Mouse (Mus musculus) testis, postnatal 10 days (tissue): ENCODE results near the gene Mcl1.
"Not testable (repeated sequence)": the region's sequence is repeated elsewhere in the genome, so short reads cannot be mapped to it uniquely, and the experiment has no call there.

Experiments used
- DNase-seq: peaks from one replicate; pipeline ENCODE4 v3.0.0; 2021; ENCODE audit warnings: low spot score

The Mcl1 gene

DNA sequence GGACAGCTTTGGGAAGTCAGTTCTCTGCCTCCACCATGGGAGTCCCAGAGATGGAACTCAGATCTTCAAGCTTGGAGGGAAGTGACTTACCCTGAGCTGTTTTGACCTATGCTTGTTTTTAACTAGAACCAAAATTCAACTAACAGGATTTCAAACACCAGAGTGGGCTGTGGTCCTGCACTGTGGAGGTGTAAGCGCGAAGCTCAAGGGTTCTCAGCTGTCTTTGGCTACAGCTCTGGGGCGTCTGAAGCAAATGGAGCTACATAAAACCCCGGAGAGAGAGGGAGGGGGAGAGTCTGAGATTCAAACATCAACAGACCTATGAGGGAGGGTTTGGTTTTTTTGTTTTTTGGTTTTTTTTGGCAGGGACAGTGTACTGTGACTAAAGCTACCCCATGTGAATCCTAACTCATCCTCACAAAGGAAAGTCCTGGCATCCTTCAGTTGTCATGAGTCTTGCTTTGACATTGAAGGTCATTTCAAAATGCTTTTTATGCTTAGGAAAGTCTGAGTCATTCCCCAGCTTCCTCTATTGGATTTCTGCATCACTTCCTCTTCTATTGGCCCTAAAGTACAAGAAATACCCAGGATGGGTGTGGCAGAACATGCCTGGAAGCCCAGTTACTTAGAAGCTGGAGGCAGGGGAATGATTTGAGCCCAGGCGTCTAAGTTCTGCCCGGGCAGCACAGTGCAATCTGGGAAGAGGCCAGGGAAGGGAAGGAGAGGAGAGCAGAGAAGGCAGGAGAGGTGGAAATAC, 8.1 kb upstream of the Mcl1 start:
- no peak for DNase-seq

DNA sequence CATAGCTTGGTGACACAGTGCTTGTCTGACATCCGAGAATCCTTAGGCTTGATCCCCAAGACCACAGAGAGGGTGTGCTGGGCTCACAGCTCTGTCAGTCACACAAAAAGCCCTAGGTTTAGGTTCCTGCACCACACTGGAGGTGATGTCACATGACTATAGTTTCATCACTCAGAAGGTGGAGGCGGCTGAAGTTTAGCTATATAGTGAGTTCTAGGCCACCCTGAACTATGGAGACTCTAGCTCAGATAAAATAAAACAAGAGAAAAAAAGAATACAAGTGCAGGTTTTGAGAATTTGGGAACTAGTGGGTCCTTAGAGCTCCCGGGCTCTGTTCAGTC, 7.6 kb upstream of the Mcl1 start:
- no peak for DNase-seq

DNA sequence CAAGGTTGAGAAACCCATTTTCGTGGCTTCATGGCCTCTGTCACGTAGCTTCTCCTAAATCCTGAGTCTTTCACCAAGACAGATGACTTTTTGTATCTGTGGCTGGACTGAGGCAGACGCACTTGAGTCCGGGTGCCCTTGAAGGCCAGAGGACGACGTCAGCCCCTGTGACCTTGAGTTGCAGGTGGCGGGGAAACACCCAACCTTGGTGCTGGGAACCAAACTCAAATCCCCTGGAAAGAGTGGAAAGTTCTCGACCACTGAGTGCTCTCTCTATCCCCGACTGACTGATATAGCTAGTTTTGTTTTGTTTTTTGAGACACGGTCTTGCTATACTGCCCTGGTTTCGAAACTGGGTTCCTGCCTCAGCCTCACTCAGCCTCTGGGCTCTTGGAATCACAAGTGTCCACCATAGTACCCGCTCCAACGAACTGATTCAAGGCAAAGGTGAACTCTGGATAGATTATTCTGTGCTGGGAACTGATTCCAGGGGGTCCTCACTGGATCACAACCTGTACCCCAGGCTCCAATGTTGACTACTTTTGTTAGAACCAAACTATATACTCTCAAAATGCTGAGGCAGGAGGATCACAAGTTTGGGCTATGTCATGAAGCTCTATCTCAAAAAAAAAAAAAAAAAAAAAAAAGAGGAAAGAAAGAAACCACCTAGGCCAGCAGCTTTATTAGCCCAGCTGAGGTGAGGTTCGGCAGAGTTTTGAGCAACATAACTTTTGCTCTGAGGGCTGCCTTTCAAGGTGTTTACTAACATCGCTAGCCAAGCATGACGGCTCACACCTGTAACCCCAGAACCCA, 7.0 kb upstream of the Mcl1 start:
- no peak for DNase-seq

GRCm38 (mm10) chr3:95652204-95652811, 6.3 kb upstream of the Mcl1 start:
- no peak for DNase-seq

GRCm38 (mm10) chr3:95652871-95653270, 5.7 kb upstream of the Mcl1 start:
- no peak for DNase-seq

- DNase-seq: no peak
Observed at GRCm38 (mm10) chr3:95653473-95654034, 5.0 kb upstream of the Mcl1 start.

DNA sequence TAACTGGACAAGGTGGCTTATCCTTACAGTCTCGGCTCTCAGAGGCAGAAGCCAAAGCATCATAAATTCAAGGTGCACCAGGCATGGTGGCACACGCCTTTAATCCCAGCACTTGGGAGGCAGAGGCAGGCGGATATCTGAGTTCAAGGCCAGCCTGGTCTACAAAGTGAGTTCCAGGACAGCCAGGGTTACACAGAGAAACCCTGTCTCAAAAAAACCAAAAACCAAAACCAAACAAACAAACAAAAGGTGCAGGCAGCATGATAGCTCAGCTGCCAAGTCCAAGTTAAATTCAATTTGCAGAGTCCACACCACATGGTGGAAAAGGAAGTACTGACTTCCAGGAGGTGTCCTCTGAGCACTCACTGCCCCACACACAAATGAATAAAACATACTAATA, 4.2 kb upstream of the Mcl1 start:
- DNase-seq: not testable (repeated sequence)

- DNase-seq: no peak
Observed at GRCm38 (mm10) chr3:95655437-95655836, 3.2 kb upstream of the Mcl1 start.

DNA sequence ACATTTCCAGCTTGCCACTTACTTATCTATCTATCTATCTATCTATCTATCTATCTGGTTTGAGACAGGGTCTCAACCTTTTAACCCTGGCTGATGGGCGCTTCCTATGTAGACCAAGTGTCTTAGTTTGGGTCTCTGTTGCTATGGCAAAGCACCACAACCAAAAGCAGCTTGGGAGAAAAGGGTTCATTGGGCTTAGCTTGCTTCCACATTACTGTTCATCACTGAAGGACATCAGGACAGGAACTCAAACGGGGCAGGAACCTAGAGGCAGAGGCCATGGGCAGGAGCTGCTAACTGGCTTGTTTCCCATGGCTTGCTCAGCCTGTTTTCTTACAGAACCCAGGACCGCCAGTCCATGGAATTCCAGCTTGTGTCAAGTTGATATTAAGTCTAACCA, 1.5 kb upstream of the Mcl1 start:
- DNase-seq: no peak

GRCm38 (mm10) chr3:95657711-95658110, 877 bp upstream of the Mcl1 start:
- no peak for DNase-seq

GRCm38 (mm10) chr3:95658868-95659712, 502 bp downstream of the Mcl1 start:
- peak; percentile 76 for DNase-seq

- no peak for DNase-seq
Observed at GRCm38 (mm10) chr3:95659948-95660347, 1.4 kb downstream of the Mcl1 start.

- DNase-seq: no peak
Observed at GRCm38 (mm10) chr3:95660788-95661478, 2.3 kb downstream of the Mcl1 start.

DNA sequence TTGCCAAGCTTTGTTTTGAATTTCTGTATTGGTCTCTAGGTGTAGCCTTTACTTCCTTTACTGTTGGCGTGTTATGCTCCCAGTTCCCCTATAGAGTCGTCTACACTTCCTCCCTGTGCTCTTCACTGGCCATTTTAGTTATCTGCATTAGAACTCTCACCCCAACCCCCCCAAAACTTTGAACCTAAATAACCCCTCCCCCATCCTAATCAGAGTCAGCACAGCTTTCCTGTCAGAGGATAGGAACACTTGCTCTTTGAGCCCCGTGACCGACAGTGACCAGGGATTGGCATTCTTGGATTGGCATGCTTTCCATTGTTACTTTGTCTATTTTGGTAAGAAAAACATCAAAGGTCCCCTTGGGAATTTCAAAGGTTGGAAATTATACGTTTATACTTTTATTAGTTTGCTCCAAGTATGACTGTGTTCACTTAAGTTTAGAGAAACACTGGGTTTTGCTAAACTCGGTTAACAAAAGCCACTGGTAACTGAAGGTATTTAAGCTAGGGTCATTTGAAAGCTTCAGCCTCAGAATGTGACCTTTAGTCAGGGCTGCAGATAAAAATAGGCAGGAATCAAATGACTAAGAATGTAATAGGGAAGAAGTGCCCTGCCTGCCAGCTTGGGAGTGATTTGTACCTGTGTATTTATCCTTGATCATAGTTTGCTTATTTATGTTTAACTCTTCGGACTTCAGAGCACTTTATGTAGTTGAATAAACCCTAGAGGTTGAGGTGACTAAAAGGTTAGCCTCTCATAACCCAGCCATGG, 3.5 kb downstream of the Mcl1 start:
- DNase-seq: no peak

- DNase-seq: no peak
Observed at GRCm38 (mm10) chr3:95662724-95663449, 4.3 kb downstream of the Mcl1 start.

- DNase-seq: no peak
Observed at GRCm38 (mm10) chr3:95663486-95663885, 4.9 kb downstream of the Mcl1 start.

- no peak for DNase-seq
Observed at GRCm38 (mm10) chr3:95663969-95664608, 5.5 kb downstream of the Mcl1 start.

GRCm38 (mm10) chr3:95664940-95665352, 6.4 kb downstream of the Mcl1 start:
- no peak for DNase-seq

- peak; percentile 84 for DNase-seq
Observed at GRCm38 (mm10) chr3:95666124-95666844, 7.7 kb downstream of the Mcl1 start.
